Mouse (Mus musculus) lung, adult 2 months (tissue): ENCODE measurements around the gene Uvssa.

Experiments used
- CTCF ChIP-seq: fragments of 200-500 bp; IDR thresholded peaks from 2 replicates; pipeline ENCODE4 v1.5.1; 2011; ENCODE audit warnings: mild to moderate bottlenecking, low read length, control low read depth; ENCODE audit not compliant: insufficient read depth
- POLR2A ChIP-seq: fragments of 200-500 bp; IDR thresholded peaks from 2 replicates; pipeline ENCODE4 v1.6.1; 2011; ENCODE audit warnings: low read depth, mild to moderate bottlenecking, control low read depth, low read length, borderline replicate concordance; ENCODE audit errors: extremely low read depth

- TF ChIP-seq CTCF (no peak), POLR2A (no peak)
Observed at GRCm38 (mm10) chr5:33343571-33343970, 34.8 kb upstream of the Uvssa start.
